Mouse (Mus musculus) spleen, postnatal 14 days (tissue): Measurements from ENCODE around the gene Tulp2.
A peak's percentile ranks its signal among the peaks of the same experiment; 100 is the strongest.

ENCODE experiments used
- DNase-seq, 2 experiments: peaks; one replicate each; pipeline ENCODE4 v3.0.0; 2021 to 2022; ENCODE audit warnings: low spot score in 2 of 2

The Tulp2 gene

DNA sequence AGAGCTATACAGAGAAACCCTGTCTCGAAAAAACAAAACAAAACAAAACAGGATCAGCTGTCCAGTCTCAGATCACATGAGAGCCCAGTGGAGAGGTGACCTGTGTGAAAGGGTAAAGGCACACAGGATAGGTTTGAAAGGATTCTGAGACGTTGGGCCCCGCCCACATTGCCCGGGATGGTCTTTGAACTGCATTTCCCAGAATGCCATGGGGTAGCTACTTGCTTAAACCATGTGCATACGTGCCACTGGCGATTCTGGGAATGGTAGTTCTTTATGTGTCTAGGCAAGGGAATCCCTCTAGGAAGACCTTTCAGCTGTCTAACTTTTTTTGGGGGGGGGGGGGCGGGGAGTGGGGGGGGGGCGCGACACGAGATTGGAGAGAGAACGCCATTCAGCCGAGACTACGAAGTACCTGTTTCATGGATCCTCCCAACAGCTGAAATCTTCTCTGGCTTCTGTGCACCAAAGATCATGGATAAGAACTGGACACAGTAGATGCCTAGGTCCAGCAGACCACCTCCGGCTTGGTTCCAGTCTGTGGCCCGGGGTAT, at the start of gene Tulp2:
TSS of gene Tulp2 (plus strand) at position 504 of the 554 bp plus-strand sequence.
- peak; percentile 36 to 60 for DNase-seq

DNA sequence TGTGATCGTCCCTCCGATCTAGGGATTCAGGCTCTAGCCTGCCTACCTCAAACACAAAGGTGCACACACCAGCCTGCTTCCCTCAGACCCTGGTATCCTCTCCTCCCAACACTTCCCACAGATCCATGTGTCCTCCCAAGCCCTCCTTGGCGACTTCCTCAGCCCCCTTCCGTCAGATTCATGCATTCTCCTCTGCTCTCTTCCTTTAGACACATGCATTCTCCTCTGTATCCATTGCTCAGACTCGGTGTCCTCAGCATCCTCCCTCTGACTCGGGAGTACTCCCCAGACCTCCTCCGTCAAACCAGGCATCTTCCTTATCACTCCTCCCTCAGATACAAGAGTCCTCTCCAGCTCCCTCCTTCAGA, 47.9 kb upstream of the Tulp2 start:
- no peak for DNase-seq

DNA sequence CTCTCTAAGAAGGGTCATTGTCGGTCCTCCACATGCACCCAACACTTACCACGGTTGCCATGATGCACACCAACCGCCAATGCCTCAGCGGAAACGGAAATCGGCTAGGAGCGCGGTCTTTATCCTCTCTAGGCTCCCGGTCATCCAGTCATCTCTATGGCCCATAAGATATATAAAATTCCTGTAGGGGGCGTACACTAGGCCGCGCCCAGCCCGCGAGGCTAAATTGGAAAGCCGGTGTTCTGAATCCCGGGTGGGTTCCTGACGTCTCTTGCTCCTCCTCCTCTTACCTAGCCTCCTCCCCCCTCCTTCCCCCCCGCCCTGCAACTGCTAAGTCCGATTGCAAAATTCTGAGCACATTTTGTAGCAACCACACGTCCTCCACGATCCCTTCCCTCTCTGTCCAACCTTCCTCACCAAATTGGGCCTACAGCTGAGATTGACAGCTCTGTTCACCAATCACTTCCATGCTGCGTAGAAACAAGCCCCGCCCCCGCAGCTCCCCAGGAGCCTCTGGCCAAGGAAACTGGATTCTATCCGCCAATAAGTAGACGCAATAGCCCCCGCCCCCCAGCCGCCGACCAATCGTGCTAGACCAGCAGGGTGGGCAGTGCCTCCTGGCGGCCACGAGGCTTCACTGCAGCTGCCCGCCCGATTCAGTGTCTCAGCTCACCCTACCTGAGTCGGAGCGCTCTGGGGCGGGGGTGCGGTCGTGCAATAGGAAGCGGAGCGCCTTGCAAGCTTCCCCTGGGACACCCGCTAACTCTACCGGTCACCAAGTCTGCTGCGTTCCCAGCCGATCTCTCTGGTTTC, 47.3 kb upstream of the Tulp2 start, which contains the start of gene Gys1:
TSS of gene Gys1 (plus strand) at position 642 of the 813 bp plus-strand sequence.
- peak; percentile 100 for DNase-seq

DNA sequence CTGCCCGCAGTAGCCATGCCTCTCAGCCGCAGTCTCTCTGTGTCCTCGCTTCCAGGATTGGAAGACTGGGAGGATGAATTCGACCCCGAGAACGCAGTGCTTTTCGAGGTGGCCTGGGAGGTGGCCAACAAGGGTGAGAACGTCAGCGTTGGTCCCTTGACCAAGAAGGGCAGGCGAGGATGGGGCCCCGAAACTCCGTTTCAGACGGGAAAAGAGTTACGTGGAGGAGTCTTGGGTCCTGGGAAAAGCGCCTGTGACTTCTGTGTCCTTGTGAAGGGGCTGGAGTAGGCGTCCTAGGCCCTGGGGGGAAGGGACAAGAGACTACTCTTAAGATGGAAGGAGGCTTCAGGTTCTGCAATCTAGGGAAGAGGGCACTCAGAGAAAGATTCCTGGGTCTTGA, 46.6 kb upstream of the Tulp2 start:
- no peak for DNase-seq

DNA sequence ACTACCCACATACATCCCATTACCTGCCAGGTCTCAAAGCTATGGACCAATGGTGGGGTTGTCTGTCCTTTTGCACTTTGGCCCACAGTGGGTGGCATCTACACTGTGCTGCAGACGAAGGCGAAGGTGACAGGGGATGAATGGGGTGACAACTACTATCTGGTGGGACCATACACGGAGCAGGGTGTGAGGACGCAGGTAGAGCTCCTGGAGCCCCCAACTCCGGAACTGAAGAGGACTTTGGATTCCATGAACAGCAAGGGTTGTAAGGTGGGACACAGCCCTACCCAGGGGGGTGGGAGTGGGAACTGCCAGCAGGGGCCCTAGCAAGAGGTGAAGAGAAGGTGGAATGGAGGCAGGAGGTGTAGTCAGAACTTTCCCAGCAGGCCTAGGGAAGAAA, 45.2 kb upstream of the Tulp2 start:
- no peak for DNase-seq

DNA sequence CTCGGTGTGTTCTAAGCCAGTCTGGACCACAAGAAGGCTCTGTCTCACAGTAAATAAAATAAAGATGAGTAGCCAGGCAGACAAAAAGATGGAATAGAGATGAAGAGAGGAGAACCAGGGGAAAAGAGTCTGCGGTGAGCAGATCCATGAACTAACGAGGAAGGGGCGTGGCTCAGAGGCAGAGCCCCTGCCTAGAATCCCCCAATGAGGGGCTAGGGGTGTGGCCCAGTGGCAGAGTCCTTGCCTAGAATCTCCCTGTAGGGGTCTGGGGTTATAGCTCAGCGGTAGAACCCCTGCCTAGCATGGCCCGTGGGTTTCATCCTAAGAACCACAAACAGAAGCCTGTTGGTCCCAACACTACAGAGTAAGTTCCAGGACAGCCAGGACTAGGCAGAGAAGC, 44.6 kb upstream of the Tulp2 start:
- DNase-seq, result no peak

DNA sequence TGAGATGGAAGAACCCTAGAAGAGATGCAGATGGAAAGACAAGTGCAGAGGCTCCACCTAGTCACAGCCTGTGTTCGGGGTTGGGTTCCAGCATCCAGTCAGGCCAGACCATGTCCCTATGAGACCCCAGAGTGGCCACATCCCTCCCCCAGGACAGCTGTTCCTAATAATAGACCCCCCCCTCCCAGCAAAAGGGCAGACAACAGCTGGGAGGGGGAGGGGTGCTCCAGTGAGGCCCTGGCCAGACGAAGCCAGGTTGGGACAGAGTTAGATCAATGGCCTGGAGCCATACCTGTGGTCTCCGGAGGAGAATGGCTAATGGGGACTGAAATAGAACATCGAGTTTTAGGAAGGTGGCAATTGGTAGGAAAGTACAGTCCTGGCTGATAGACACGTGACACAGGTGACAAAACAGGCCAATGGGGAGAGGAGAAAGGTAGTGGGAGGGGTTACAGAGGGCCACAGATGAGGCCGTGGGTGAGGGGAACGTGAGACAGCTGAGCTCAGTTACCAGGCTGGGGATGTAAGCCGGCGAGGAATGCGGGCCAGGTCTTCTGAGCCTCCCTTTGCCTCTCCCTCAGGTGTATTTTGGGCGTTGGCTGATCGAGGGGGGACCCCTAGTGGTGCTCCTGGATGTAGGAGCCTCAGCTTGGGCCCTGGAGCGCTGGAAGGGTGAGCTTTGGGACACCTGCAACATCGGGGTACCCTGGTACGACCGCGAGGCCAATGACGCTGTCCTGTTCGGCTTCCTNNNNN, 44.0 kb upstream of the Tulp2 start, which contains the start of gene Ruvbl2:
TSS of gene Ruvbl2 (minus strand) at position 576 of the 756 bp plus-strand sequence.
- DNase-seq, result no peak

DNA sequence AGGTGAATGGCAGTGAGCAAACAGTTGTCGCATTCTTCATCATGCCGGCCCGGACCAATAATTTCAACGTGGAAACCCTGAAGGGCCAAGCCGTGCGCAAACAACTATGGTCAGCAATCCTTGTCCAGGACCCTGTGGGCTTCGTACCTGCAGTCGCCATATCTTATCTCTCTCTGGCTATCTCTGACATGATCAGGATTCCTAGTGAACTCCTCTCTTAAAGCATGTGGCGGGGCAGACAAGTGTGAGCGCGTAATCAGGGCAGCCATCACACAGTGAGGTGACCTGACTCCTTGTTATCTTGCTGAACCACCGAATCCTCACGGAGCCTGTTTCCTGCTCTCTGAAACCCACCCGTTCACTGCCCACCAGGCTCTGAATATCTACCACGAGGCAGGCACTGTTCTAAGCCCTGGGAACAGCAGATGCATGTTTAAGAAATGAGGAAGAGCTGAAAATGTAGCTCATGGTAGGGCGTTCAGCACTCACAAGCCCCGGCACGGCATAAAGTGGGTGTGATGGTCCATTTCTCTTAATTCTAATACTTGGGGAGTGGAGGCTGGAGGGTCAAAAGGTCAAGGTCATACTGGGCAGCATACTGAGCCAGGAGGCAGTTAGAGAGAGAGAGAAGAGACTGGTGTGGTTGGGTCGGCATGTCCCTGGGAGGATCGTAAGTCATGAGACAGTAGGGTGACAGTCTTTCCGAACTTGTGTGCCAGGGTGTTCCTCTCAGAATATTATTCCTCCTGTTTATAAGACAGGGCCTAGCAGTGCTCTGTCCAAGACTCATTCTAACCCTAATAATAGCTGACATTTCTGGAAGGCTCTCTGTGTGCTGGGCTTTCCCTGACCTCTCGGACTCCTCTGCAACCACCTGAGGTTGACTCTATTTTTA, 37.9 kb upstream of the Tulp2 start:
- DNase-seq, result no peak

DNA sequence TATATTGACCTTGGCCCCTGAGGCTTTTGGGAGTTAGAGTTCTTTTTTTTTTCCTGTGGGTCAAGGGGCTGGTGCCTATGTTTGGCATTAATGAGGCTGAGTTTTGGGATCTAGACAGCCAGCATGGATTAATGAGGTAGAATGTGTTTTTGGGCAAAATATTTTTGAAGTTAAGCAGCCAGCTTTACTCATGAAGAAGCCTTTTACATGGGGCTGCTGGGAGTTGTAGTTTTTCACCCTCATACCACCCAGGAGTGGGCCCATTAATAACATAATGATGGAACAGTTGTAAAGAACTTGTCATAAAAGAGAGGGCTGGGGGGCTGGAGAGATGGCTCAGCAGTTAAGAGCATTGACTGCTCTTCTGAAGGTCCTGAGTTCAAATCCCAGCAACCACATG, 35.1 kb upstream of the Tulp2 start:
- DNase-seq, result no peak

DNA sequence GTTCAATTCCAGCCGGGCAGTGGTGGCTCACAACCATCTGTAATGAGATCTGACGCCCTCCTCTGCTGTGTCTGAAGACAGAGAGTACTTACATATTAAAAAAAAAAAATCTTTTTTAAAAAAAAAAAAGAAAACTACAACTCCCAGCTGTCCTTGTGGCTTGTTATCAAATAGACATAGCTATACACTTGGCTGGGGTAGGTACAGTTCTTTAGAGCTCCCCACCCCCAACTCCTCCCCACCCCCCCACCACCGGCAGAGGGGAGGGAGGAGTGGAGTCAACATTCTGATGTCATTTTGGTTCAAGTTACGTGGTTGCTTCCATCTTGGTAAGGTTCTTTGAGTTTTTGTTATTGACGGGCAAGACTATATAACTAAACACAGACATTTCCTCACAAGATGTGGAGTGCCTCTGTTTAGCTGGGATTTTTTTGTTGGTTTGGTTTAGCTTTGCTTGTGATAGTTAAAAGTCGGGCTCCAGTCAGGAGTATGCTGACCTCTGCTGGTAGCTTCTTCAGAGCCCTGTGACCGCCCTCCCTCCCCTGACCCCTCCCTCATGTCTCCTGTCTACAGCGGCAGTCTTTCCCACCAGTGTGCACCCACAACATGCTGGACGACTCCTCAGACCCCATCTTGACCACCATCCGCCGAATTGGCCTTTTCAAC, 34.2 kb upstream of the Tulp2 start:
- DNase-seq, result no peak

DNA sequence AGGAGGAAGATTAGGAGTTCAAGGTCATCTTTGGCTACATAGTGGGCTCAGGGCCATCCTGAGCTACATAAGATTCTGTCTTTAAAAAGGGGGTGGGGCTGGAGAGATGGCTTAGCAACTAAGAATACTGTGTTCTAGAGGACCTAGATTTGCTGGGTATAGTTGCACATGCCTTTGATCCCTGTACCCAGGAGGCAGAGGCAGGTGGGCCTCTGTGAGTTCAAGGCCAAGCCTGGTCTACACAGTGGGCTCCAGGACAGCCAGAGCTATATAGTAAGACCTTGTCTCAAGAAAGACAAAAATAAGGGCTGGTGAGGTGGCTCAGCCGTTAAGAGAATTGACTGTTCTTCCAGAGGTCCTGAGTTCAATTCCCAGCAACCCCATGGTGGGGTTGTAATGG, 31.7 kb upstream of the Tulp2 start:
- no peak for DNase-seq

DNA sequence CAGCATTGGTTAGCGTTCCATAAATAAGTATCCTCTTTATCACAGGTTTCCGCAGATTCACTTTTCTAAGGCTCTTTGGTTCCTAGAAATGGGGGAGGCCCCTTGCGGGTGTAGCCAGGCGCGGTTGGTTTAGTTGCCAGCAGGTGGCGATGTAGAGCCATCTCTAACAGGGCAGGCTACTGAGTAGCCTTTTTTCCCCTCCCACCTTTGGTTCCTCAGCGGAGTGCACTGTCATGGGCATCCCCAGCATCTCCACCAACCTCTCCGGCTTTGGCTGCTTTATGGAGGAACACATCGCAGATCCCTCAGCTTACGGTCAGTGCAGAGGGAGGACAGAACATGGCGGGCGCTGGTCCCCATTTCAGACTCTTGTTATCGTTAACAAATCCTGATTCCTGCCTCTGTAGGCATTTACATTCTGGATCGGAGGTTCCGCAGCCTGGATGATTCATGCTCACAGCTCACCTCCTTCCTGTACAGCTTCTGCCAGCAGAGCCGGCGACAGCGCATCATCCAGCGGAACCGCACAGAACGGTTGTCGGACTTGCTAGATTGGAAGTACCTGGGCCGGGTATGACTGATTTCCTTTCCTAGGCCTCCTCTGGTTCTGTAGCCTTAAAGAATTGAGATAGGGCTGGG, 30.2 kb upstream of the Tulp2 start:
- peak; percentile 72 to 88 for DNase-seq

DNA sequence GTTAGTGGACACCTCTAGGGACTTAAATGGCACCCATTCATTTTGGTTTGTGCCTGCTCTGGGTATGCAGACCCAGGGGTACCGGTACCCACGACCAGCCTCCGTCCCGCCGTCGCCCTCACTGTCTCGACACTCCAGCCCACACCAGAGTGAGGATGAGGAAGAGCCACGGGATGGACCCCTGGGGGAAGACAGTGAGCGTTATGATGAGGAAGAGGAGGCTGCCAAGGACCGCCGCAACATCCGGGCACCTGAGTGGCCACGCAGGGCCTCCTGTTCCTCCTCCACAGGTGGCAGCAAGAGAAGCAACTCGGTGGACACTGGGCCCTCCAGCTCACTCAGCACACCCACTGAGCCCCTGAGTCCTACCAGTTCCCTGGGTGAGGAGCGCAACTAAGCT, 26.7 kb upstream of the Tulp2 start:
- DNase-seq, result no peak

DNA sequence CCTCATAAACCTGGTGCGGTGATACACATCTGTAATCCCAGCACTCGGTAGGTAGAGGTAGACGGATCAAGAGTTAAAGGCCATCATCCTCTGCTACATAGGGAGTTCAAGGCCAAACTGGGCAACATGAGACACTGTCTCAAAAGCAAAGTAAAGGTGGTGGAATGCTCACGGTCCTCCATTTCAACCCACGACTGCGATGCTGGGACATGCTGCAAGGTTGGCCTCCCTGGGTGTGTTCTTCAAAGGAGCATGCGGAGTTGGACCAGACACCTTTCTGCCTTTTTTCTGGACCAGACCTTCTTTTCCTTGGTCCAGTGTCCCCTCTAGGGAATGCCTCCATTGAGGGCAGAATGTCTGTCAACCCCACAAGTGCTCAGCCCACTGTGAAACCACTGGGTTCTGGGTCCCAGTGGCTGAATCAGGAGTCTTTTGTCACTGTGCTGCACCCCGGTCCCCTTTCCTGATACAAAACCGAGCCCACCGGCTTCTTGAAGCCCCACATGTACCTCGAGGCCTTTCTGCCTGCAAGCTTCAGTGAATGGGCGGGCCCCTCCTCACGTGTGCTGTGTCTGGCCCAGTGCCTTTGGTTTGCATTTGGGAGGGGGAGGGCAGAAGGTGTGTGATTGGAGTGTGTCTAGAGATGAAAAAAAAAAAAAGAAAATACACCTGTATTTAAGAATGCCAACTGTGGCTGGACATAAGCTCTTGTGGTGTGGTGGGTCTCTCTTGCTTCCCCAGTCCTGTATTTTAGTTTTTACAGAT, 25.6 kb upstream of the Tulp2 start:
- DNase-seq, result no peak

DNA sequence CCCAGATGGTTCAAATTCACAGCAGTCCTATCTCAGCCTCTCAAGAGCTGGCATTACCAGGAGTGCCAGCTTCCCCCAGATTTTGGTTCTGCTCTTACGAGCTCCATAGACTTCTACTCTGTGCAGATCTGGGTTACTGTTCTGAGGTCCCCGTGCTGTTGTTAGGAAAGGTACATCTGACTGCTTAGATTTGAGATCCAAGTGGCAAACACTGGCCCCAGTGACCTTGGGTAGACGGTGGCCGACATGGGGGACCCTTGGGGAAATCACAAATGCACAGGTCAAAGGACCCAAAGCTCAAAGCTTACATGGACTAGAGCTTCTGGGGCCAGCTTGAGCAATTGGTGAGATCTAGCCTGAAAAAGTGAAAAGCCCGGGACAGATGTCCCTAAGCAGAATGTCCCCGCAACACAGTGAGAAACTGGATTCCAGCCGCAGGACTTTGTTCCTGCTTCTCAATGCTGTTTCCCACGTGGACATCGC, 24.9 kb upstream of the Tulp2 start:
- no peak for DNase-seq

DNA sequence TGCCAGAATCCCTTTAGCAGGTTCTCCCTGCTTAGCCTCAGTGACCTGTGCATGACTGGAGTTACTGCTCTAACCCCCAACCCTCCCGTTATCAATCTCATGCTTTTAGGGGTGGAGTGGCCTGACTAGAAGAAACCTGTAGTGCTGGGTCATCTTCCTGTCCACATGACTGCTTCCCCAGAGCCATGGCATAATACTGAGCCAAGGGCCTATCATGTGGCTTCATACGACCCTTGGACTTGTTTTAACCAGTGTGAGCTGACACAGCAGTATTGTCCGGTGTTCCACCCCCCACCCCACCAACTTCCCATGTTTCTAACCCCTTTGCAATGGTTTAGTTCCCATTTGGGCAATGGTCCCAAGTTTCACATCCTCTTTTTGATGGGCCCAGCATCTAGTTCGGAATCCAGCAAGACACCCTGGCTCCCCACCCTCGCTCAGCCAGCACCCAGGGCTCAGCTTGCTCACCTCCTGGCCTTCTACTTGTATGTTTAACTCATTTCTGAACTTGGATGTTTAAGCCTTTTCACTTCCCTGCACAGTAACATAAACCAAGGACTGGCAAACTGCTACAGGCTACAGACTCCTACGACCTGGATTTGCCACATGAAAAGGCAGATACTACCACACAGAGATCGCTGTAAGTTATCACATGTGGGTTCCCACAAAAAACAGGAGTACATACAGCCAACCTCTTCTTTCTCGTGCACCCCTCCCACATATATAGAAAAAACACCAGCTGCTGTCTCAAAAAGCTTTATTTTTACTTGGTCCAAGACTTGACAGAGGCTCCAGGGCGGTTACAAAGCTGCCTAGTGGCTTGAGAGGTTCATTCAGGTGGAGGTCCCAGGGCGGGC, 24.2 kb upstream of the Tulp2 start:
- no peak for DNase-seq

DNA sequence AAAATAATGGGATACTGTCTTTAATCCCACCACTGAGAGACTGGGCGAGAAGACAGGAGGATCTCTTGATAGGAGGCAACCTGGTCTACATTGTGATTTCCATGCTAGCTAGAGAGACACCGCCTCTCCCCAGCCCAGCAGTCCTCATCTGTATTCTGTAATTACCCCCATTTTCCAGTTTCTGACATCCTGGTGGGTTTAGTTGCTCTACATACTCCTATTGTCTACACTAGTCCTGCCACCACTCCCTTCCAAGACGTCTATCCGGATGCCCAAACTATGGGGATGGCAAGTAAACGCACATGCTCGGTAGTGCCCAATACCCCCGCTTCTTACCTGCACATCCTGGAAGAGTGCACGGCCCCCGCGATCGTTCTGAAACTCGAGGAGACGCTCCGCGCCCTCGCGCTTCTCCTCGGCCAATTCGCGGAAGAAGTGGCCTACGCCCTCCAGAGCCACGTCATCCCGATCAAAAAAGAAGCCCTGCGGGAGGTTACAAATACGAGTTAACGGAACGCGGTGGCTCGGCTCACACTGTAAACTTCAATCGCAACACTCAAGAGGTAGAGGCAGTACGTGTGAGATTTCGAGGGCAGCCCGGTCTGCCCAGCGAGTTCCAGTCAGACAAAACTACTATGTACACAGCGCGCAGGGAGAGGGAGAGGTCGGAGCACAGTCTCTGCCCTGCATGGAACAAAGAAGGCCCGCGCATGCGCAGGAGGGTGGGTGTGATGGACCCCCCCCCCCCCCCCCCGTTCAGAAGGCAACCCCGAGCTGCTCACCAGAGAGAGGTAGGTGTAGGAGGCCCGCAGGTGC, 22.7 kb upstream of the Tulp2 start:
- peak; percentile 57 to 73 for DNase-seq

DNA sequence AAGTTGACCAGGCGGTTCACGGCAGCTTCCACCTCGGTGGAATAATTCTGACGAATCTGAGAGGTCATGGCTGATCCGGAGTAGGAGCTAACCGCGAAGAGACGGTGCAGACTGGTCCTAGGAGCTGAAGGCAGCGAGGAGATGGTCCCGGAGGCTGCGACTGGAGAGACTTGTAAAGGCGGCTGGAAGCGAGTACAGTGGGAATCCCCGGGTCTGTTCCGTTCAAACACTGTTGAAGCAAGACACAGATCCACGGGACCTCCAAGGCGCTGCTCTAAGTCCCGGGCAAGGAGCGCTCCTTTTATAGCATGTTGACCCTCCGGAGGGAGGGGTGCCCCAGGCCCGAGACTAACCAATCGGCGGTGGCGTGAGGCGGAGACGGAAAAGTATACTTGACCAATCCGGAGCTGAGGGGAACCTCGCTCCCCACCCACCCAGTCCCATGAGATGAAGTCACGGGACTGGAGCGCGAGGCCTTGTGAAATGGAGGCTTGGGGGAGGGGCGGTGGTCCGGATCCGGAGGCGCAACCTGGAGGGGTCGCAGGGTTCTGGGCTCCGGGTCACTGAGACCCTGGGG, 22.0 kb upstream of the Tulp2 start, which contains the start of gene Ftl1:
TSS of gene Ftl1 (minus strand) at position 321 of the 577 bp plus-strand sequence.
- DNase-seq, result peak; percentile 90 to 91
